Mouse (Mus musculus): ENCODE data around the gene Tcaim.
"Not testable (repeated sequence)": the region's sequence is repeated elsewhere in the genome, so short reads cannot be mapped to it uniquely, and the experiment has no call there.

DNA sequence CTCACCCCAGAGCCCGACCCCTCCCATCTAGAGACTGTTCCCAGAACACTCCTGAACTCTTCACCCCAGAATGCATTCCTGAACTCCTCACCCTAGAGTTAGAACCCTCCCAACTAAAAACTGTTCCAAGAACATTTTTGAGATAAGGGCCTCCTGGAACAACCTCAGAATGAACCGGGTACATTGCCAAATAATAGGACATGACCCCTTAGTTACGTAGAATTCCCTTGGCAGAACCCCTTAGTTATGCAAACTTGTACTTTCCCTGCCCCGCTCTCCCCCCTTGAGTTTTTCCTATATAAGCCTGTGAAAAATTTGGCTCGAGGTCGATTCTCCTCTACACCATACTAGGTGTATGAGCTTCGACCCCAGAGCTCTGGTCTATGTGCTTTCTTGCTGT is 49.8 kb downstream of the Tcaim start:
- TF ChIP-seq CTCF, EP300 (IDR thresholded peaks at IDR 0.05; ENCODE audit: low read depth): not testable (repeated sequence)

Data from liver, postnatal 0 days (tissue).